Mouse (Mus musculus): ENCODE measurements around the gene Grik3.

DNA sequence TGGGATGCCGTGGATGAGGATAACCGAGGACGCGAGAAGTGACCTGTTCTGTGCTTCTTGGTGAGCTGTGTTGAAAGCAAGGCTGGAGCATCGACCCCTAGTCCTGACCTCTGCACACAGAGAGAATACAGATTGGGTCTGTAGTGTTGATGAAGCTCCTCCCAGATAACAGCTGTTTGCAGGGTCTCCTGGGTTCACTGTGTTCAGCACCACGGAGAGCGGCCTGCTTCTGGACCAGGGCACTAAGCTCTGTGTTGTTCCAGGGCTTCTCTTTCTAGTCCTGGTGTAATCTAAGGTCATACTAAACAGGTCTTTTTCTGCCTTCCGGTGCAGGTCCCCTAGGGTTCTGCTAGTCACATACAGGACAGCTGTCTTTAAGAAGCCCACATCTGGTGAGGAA is 12.4 kb downstream of the Grik3 start:
- no peak for TF ChIP-seq GABPA (IDR thresholded peaks at IDR 0.05; ENCODE audit: low read depth, low read length)
- no peak for TF ChIP-seq CTCF (IDR thresholded peaks at IDR 0.05 in 2 of 3, conservative IDR thresholded peaks at IDR 0.05 in 1 of 3; ENCODE audit: control insufficient read depth in 1 of 3, insufficient read depth in 1 of 3, low read depth in 2 of 3, low read length in 3 of 3, poor library complexity in 1 of 3, severe bottlenecking in 1 of 3)
- no peak for TF ChIP-seq USF1 (IDR thresholded peaks at IDR 0.05; ENCODE audit: low read depth, low read length)
- TF ChIP-seq RCOR1 (IDR thresholded peaks at IDR 0.05; ENCODE audit: low read depth, low read length) = no peak
- no peak for TF ChIP-seq KAT2A (conservative IDR thresholded peaks at IDR 0.05; ENCODE audit: low read depth, low read length)
- no peak for TF ChIP-seq EP300 (IDR thresholded peaks at IDR 0.05; ENCODE audit: low read depth in 1 of 2, low read length in 2 of 2)
- no peak for TF ChIP-seq ZNF384 (IDR thresholded peaks at IDR 0.05; ENCODE audit: low read depth, low read length)
- TF ChIP-seq UBTF (IDR thresholded peaks at IDR 0.05; ENCODE audit: borderline replicate concordance, insufficient read depth, low read depth, low read length) = no peak
- TF ChIP-seq GATA1 (IDR thresholded peaks at IDR 0.05; ENCODE audit: low read depth, low read length) = no peak
- TF ChIP-seq POLR2AphosphoS2 (IDR thresholded peaks at IDR 0.05; ENCODE audit: low read length) = no peak
- TF ChIP-seq POLR2A (IDR thresholded peaks at IDR 0.05; ENCODE audit: control insufficient read depth in 1 of 2, insufficient read depth in 1 of 2, low read depth in 1 of 2, low read length in 2 of 2, poor library complexity in 1 of 2) = no peak

Measured in MEL (cell line).